Mouse (Mus musculus): ENCODE results near the gene Abcg4. TPM values are rescaled to one million over a fixed set of nuclear protein-coding genes. Genes with fewer than 3 reads are reported as not detected.
A peak's percentile ranks its signal among the peaks of the same experiment; 100 is the strongest.
"Not testable (repeated sequence)": the region's sequence is repeated elsewhere in the genome, so short reads cannot be mapped to it uniquely, and the experiment has no call there.

Abcg4 gene
- polyA plus RNA-seq, 1 experiment from 2014 or later: 4.5 TPM

DNA sequence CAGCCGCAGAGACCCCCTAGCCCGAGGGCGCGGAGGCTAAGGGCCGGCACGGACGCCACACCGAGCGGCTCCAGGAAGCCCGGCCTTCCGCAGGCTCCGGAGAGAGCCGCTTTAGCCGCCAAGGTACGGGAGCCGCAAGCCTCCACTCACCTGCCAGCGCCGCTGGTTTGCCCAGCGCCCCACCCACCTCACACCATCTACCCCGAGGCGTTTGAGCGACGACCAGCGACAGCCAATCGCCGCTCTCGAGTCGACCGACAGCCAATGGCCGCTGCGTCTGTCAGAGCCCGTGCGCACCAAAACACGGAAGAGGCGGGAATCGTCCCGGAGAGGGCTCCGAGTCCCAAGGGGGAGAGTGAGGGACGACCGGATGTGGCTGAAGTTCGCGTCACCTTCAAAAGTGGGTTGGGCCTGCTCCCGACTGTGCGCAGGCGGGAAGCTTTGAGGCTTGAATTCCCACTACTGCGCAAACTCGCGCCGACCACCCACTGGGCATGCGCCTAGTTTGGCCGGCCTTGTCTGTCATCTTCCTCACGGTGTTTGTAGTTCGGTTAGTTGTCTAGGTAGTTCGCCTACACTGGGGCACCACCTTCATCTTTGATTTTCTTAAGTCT, 17.2 kb upstream of the Abcg4 start, which contains the start of gene Hinfp:
Gene Hinfp, minus strand, starts transcription at position 206 of the 614 bp plus-strand sequence.
- Histone ChIP-seq H3K27ac (replicated peaks; ENCODE audit: low read depth, low read length) (peak within 1 kb of the TSS; percentile 59), H3K9ac (ENCODE audit: low read depth, low read length) (peak within 1 kb of the TSS; percentile 79), H3K9me3 (ENCODE audit: control insufficient read depth, low read length) (no peaks in the 10 kb centered on the region), H3K27me3 (replicated peaks; ENCODE audit: control insufficient read depth, insufficient read depth, low read length) (no peaks in the 10 kb centered on the region), H3K4me2 (ENCODE audit: low read depth, low read length) (peak within 1 kb of the TSS; percentile 77), H3K4me1 (ENCODE audit: control insufficient read depth, insufficient read depth, low read length) (0 out of 2 replicates have a peak, but pooled peaks cover 3% of the 10 kb centered on the region), H3K36me3 (ENCODE audit: control insufficient read depth, insufficient read depth, low read length) (peaks cover 24% of the 10 kb centered on the region), H3K4me3 (ENCODE audit: low read depth, low read length) (peak within 1 kb of the TSS; percentile 67)
- under 1% methylated on average over 35 of the region's 54 CpGs for WGBS
- DNase-seq (ENCODE audit: low spot score): peak; percentile 100
- peak; percentile 99 for ATAC-seq (ENCODE audit: low read depth)

DNA sequence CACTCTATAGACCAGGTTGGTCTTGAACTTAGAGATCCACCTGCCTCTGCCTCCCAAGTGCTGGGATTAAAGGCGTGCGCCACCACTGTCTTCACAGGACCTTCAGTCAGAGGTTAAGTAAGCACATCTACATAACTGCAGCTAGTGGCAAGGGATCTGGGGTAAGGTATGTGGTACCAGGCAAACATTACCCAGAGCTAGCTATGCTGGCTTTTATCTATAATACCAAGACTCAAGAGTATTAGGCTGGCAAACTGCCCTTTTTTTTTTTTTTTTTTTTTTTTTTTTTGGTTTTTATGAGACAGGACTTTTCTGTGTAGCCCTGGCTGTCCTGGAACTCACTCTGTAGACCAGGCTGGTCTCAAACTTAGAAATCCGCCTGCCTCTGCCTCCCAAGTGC, 11.6 kb upstream of the Abcg4 start:
- not testable (repeated sequence) for H3K27ac ChIP-seq (replicated peaks; ENCODE audit: low read depth, low read length); H3K9ac ChIP-seq (ENCODE audit: low read depth, low read length); DNase-seq (ENCODE audit: low spot score); ATAC-seq (ENCODE audit: low read depth); H3K27me3 ChIP-seq (replicated peaks; ENCODE audit: control insufficient read depth, insufficient read depth, low read length); H3K4me2 ChIP-seq (ENCODE audit: low read depth, low read length); H3K4me3 ChIP-seq (ENCODE audit: low read depth, low read length); H3K4me1 ChIP-seq (ENCODE audit: control insufficient read depth, insufficient read depth, low read length); H3K9me3 ChIP-seq (ENCODE audit: control insufficient read depth, low read length)
- 91% methylated on average over 3 of the region's 3 CpGs for WGBS
- H3K36me3 ChIP-seq (ENCODE audit: control insufficient read depth, insufficient read depth, low read length): peaks cover 77% of the 10 kb centered on the region

DNA sequence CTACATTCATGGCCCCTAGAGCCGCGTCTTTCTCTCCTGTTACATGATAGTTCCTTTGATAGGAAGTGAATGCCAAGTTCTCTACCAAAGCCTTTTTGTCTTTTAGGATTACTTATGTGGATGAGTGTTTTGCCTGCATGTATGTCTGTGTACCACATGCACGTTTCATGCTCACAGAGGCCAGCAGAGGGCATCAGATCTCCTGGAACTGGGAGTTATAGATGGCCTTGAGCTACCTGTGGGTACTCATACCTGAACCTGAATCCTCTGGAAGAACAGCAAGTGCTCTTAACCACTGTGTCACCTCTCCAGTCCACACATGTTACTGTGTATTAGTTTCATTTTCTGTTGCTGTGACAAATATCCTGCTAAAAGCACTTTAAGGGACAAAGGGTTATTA, 4.1 kb upstream of the Abcg4 start:
- no peak overlapping the region for H3K4me3 ChIP-seq (ENCODE audit: low read depth, low read length)
- peaks cover 27% of the 10 kb centered on the region for H3K27me3 ChIP-seq (replicated peaks; ENCODE audit: control insufficient read depth, insufficient read depth, low read length)
- H3K4me2 ChIP-seq (ENCODE audit: low read depth, low read length): no peak overlapping the region
- ATAC-seq (ENCODE audit: low read depth): no peak
- H3K9ac ChIP-seq (ENCODE audit: low read depth, low read length): no peak overlapping the region
- H3K4me1 ChIP-seq (ENCODE audit: control insufficient read depth, insufficient read depth, low read length): peaks cover 6% of the 10 kb centered on the region; the same call in 1 of the 2 replicates
- DNase-seq (ENCODE audit: low spot score): peak; percentile 48
- H3K36me3 ChIP-seq (ENCODE audit: control insufficient read depth, insufficient read depth, low read length): peaks cover 68% of the 10 kb centered on the region
- no peak overlapping the region for H3K27ac ChIP-seq (replicated peaks; ENCODE audit: low read depth, low read length)
- no peaks in the 10 kb centered on the region for H3K9me3 ChIP-seq (ENCODE audit: control insufficient read depth, low read length)
- 71% methylated on average over 3 of the region's 3 CpGs for WGBS

DNA sequence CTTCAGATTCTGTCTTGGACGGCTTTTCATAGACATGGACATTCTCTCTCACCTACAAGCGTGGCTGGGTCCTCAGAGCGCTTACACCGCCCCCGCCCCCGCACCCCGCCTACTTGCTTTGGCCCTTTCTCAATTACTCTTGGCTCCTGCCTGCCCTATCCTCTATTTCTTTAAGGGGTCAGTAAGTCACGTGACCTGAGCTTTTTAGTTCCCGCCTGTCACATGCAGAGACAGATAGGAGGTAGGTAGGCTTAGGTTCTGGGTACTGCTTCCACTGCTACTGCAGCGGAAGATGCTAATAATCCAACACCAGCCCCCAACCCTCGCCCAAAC, 510 bp upstream of the Abcg4 start:
- ATAC-seq (ENCODE audit: low read depth) (no peak), DNase-seq (ENCODE audit: low spot score) (no peak)
- Histone ChIP-seq H3K4me3 (ENCODE audit: low read depth, low read length) (peak overlapping the region; percentile 55), H3K9ac (ENCODE audit: low read depth, low read length) (no peak overlapping the region), H3K27ac (replicated peaks; ENCODE audit: low read depth, low read length) (no peak overlapping the region), H3K9me3 (ENCODE audit: control insufficient read depth, low read length) (no peaks in the 10 kb centered on the region), H3K4me1 (ENCODE audit: control insufficient read depth, insufficient read depth, low read length) (peaks cover 11% of the 10 kb centered on the region; the same call in 1 of the 2 replicates), H3K36me3 (ENCODE audit: control insufficient read depth, insufficient read depth, low read length) (peaks cover 34% of the 10 kb centered on the region), H3K4me2 (ENCODE audit: low read depth, low read length) (peak overlapping the region; percentile 80; the same call in 1 of the 2 replicates), H3K27me3 (replicated peaks; ENCODE audit: control insufficient read depth, insufficient read depth, low read length) (peaks cover 34% of the 10 kb centered on the region)
- 10% methylated on average over 11 of the region's 11 CpGs for WGBS

DNA sequence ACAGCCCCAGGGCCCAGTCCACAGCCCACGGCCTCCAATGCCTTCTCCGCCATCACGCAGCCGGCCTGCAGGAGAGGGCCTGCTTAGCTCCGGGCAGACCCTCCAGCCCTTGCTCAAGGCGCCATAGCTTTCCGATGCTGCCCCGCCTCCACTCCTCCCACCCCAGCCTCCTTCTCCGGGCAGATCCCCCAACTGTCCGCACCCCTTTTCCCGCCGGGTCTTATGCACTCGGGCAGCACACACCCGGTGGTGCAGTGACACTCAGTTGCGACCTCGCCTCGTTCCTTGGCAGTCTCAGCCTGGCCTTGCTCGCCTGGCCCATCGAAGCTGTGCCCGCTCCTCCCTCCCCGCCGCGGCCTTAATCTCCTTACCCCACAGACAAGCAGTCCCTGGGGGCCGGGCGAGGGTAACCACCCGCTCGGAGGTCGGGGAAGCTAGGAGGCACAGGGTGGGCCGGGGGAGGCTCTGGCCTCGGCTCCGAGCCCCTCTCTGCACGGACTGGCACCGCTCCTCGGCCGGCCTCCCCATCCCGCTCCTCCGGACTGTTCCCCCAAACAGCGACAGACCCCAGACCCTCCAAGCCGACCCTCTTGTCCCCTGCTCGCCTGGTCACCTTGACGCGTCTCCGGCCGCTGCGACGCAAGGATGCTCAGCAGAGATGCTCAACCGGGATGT, 877 bp downstream of the Abcg4 start:
- under 1% methylated on average over 29 of the region's 47 CpGs for WGBS
- Histone ChIP-seq H3K27ac (replicated peaks; ENCODE audit: low read depth, low read length) (no peak overlapping the region), H3K4me2 (ENCODE audit: low read depth, low read length) (peak overlapping the region; percentile 80), H3K4me3 (ENCODE audit: low read depth, low read length) (peak overlapping the region; percentile 55), H3K36me3 (ENCODE audit: control insufficient read depth, insufficient read depth, low read length) (peaks cover 21% of the 10 kb centered on the region), H3K9me3 (ENCODE audit: control insufficient read depth, low read length) (no peaks in the 10 kb centered on the region), H3K27me3 (replicated peaks; ENCODE audit: control insufficient read depth, insufficient read depth, low read length) (peaks cover 34% of the 10 kb centered on the region), H3K9ac (ENCODE audit: low read depth, low read length) (peak overlapping the region; percentile 74), H3K4me1 (ENCODE audit: control insufficient read depth, insufficient read depth, low read length) (peaks cover 11% of the 10 kb centered on the region; the same call in 1 of the 2 replicates)
- DNase-seq (ENCODE audit: low spot score) (peak; percentile 39), ATAC-seq (ENCODE audit: low read depth) (peak; percentile 62)

DNA sequence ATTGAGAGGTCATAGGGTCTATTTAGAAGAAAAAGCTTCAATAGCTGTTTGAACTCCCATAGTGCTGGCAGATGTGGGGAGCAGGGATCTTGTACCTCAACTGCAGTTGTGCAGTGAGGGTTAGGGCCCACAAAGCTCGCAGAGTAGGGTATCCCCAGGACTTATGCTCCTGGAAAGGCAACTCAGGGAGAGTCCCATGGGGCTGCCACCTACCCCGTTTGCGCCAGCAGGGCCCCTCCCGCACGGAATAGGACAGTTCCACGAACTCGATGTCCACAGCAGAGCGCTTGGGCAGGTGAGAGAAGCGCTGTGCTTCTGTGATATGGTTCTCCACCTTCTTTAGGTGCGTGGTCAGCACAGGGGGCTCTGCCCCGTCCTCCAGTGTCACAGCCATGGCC, 1.4 kb downstream of the Abcg4 start:
- Histone ChIP-seq H3K36me3 (ENCODE audit: control insufficient read depth, insufficient read depth, low read length) (peaks cover 15% of the 10 kb centered on the region; the same call in 1 of the 2 replicates), H3K27me3 (replicated peaks; ENCODE audit: control insufficient read depth, insufficient read depth, low read length) (peaks cover 34% of the 10 kb centered on the region), H3K4me3 (ENCODE audit: low read depth, low read length) (peak overlapping the region; percentile 55), H3K9ac (ENCODE audit: low read depth, low read length) (peak overlapping the region; percentile 74), H3K9me3 (ENCODE audit: control insufficient read depth, low read length) (no peaks in the 10 kb centered on the region), H3K27ac (replicated peaks; ENCODE audit: low read depth, low read length) (no peak overlapping the region), H3K4me1 (ENCODE audit: control insufficient read depth, insufficient read depth, low read length) (peaks cover 11% of the 10 kb centered on the region; the same call in 1 of the 2 replicates), H3K4me2 (ENCODE audit: low read depth, low read length) (peak overlapping the region; percentile 80)
- WGBS: 8% methylated on average over 8 of the region's 11 CpGs
- ATAC-seq (ENCODE audit: low read depth) (no peak), DNase-seq (ENCODE audit: low spot score) (no peak)

DNA sequence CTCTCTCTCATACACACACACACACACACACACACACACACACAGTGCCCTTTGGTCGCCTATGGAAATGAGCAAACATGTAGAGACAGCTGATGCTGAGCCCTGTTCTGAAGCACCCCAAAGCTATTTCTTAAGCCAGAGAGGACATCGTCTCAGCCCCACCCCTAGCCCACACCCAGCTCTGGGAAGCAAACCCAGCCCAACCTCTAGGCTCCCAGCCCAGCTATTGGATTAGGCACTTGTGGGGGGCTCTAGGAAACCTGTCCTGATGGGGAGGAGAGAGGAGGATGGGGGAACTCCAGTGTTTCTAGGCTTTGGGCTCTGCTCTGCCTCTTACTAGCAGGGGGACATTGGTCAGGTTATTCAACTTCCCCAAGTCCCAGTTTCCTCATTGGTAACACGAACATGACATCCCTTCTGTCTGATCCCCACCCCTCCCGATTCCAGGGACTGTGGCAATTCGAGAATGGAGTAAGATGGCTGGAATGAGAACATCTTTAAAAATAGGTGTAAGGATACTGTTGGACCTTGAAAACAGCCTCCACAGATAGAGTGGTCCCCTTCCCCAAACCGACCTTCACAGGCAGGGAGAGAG, 2.1 kb downstream of the Abcg4 start:
- no peak overlapping the region for H3K9ac ChIP-seq (ENCODE audit: low read depth, low read length)
- peaks cover 11% of the 10 kb centered on the region; the same call in 1 of the 2 replicates for H3K4me1 ChIP-seq (ENCODE audit: control insufficient read depth, insufficient read depth, low read length)
- no peaks in the 10 kb centered on the region for H3K9me3 ChIP-seq (ENCODE audit: control insufficient read depth, low read length)
- no peak overlapping the region for H3K4me3 ChIP-seq (ENCODE audit: low read depth, low read length)
- H3K36me3 ChIP-seq (ENCODE audit: control insufficient read depth, insufficient read depth, low read length): peaks cover 10% of the 10 kb centered on the region; the same call in 1 of the 2 replicates
- WGBS: 7% methylated on average over 6 of the region's 6 CpGs
- DNase-seq (ENCODE audit: low spot score): no peak
- H3K4me2 ChIP-seq (ENCODE audit: low read depth, low read length): no peak overlapping the region
- ATAC-seq (ENCODE audit: low read depth): no peak
- no peak overlapping the region for H3K27ac ChIP-seq (replicated peaks; ENCODE audit: low read depth, low read length)
- peaks cover 34% of the 10 kb centered on the region for H3K27me3 ChIP-seq (replicated peaks; ENCODE audit: control insufficient read depth, insufficient read depth, low read length)

DNA sequence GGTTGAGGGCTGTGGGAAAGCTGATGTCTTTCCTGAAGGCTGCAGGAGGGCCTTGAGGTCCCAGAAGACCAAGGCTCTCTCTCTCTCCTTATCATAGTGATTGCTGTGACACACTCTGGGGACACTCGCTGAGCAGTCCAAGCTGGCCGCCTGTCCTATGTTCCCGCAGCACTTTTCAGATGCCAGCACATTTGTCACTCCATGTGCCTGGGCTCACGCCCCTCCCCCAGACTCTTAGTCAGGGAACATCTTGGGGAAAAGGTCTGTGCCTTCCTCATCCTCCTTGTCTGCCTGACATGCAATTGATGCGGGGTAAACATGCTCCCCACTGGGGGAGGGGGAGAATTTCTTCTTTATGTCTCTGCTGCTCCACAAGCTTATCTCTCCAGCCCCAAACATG, 5.2 kb downstream of the Abcg4 start:
- Histone ChIP-seq H3K27me3 (replicated peaks; ENCODE audit: control insufficient read depth, insufficient read depth, low read length) (peaks cover 13% of the 10 kb centered on the region), H3K4me1 (ENCODE audit: control insufficient read depth, insufficient read depth, low read length) (peaks cover 8% of the 10 kb centered on the region; the same call in 1 of the 2 replicates), H3K9me3 (ENCODE audit: control insufficient read depth, low read length) (no peaks in the 10 kb centered on the region), H3K9ac (ENCODE audit: low read depth, low read length) (no peak overlapping the region), H3K4me3 (ENCODE audit: low read depth, low read length) (no peak overlapping the region), H3K27ac (replicated peaks; ENCODE audit: low read depth, low read length) (no peak overlapping the region), H3K36me3 (ENCODE audit: control insufficient read depth, insufficient read depth, low read length) (0 out of 2 replicates have a peak, but pooled peaks cover 5% of the 10 kb centered on the region), H3K4me2 (ENCODE audit: low read depth, low read length) (no peak overlapping the region)
- no peak for DNase-seq (ENCODE audit: low spot score)
- WGBS: 68% methylated on average over 5 of the region's 5 CpGs
- ATAC-seq (ENCODE audit: low read depth): no peak
